Mouse (Mus musculus) left cerebral cortex, adult 2 months (tissue): ENCODE results near the gene Plekha7. TPM values are rescaled to one million over a fixed set of nuclear protein-coding genes. Genes with fewer than 3 reads are reported as not detected.

ENCODE experiments used
- DNase-seq, 2 experiments: peaks; one replicate each; pipeline ENCODE4 v3.0.0; 2021 to 2022; ENCODE audit warnings: low spot score in 2 of 2, mixed read lengths in 1 of 2; ENCODE audit errors: extremely low spot score in 1 of 2
- H3K27ac ChIP-seq: fragments of 200-600 bp; 2 replicates; pipeline ENCODE4 v1.8.1; 2022
- H3K4me3 ChIP-seq: fragments of 200-600 bp; 2 replicates; pipeline ENCODE4 v1.8.1; 2022
- CTCF ChIP-seq: fragments of 200-600 bp; IDR thresholded peaks from 2 replicates; pipeline ENCODE4 v1.8.1; 2022; ENCODE audit warnings: antibody characterized with exemption, mild to moderate bottlenecking, moderate library complexity
- intact Hi-C: fragments of 180-260 bp; cut with DNase I; formaldehyde crosslinking; loops from one replicate; pipeline ENCODE4 v1.15.1; 2025
- total RNA-seq, 2 experiments: library from RNA; stranded (reverse); gene quantifications; 2 replicates each; pipeline ENCODE4 v1.2.3; 2021

Gene Plekha7
- total RNA-seq, 2 experiments from 2014 or later: 25.5 to 31.0 TPM

DNA sequence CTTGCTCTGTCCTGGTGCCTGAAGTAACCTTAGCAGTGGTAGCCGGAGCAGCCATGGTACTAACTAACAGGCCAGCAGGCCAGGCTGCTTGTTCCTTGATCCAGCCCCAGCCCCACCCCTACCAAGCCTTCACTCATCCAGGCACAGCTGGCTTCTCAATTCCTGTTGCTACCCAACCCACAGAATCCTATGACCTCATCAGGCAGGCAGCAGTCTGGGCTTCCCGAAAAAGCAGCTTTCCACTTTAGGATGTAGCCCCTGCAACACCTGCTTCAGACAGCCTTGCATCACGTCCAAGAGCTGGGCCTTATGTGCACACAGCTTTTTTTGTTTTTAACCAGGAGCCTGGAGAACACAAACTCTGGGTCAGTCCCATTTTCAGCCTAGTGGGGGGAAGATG, 117.0 kb downstream of the Plekha7 start:
- intact Hi-C loops: no loop called here
- peak overlapping the region; percentile 63 for H3K27ac ChIP-seq
- no peak for TF ChIP-seq CTCF

GRCm38 (mm10) chr7:116189708-116190107, 118.5 kb downstream of the Plekha7 start:
- Histone ChIP-seq H3K27ac (peak overlapping the region; percentile 13; the same call in 1 of the 2 replicates), H3K4me3 (no peak overlapping the region)
- no peak for TF ChIP-seq CTCF
- DNase-seq: no peak
- intact Hi-C loops: no loop called here

More for the DNA sequence above, 117.0 kb downstream of the Plekha7 start:
- no peak overlapping the region for H3K4me3 ChIP-seq
- DNase-seq: peak in 1 of 2 experiments; percentile 43

DNA sequence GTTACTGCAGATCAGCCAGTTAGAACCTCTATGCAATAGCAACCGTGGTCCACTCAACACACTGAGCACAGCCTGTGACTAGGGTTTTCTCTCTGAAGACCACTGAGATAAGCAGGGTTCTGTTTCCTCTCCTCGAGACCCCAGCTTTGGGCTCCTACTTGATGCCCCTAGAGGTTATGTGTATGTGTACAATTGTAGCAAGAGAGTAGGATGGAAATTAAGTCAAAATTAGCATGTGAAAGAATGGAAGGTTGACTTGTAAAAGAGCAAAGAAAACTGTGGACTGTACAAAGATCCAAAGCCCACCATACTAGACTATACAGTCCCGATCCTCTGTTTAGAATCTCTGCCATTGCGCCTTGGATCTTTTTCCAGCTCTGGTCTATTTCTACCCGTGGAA, 119.8 kb downstream of the Plekha7 start:
- Histone ChIP-seq H3K4me3 (no peak overlapping the region), H3K27ac (peak overlapping the region; percentile 78)
- TF ChIP-seq CTCF: no peak
- no peak for DNase-seq
- intact Hi-C loops: no loop called here

GRCm38 (mm10) chr7:116187521-116187920, 120.7 kb downstream of the Plekha7 start:
- intact Hi-C loops: loop anchor here (2.0 kb wide), 1 partner anchor 49 kb away; no protein-coding TSS in a partner anchor
- no peak for TF ChIP-seq CTCF
- Histone ChIP-seq H3K27ac (peak overlapping the region; percentile 78), H3K4me3 (no peak overlapping the region)
- no peak for DNase-seq

DNA sequence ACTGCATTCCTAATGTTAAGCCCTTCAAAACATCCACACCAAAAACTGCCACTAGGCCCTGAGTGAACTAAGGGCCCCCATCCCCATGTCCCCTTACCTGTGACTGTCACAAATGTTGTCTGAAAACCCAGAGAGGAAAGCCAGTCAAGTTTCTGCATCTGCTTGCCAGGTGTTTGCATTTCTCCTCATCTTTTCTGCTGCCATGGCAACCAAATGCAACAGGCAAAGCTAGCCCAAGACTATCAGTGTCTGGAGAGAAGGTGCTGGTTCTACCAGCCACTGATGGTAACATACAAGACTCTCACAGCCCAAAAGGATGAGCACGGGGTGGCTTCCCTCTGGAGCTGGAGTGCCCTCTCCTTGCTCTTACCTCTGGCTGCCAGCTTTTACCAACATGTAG, 121.3 kb downstream of the Plekha7 start:
- intact Hi-C loops: loop anchor here (2.0 kb wide), 1 partner anchor 50 kb away; no protein-coding TSS in a partner anchor
- TF ChIP-seq CTCF: no peak
- Histone ChIP-seq H3K4me3 (no peak overlapping the region), H3K27ac (peak overlapping the region; percentile 78)
- peak in 1 of 2 experiments; percentile 28 for DNase-seq

GRCm38 (mm10) chr7:116186156-116186555, 122.0 kb downstream of the Plekha7 start:
- no peak for DNase-seq
- peak overlapping the region; percentile 78 for H3K27ac ChIP-seq
- intact Hi-C loops: loop anchor here (2.0 kb wide), 1 partner anchor 51 kb away; no protein-coding TSS in a partner anchor
- TF ChIP-seq CTCF: no peak
- no peak overlapping the region for H3K4me3 ChIP-seq

DNA sequence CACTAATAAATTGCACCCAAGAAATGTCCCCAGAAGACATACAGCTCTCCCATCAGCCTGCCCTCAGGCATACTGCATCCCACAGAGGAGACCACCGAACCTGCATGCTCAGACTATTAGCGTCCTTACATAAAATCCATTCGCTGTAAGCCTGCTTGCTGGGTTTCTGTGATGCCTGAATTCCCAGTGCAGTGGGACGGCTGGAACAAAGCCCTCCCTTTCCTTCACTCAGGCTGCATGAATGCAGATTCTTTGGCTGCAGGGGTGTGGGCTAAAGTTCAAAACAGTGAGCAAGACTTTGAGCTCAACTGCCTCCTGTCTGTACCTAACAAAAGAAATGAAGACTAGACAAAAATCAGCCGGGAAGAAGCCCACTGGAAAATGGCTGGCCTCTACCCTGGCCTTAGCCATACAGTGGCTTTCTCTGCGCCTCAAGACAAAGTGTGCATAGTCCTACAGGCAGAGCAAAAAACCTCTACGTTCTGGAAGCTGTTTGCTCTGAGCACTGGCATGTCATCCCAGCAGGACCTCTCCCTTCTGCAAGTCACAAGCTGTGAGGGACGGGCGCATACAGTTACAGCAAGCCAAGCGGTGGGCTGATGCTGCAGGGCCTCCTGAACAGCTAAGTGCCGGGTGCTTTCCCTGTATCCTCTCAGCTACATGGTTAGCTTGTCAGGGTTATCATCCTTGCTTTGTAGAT, 123.7 kb downstream of the Plekha7 start:
- intact Hi-C loops: no loop called here
- Histone ChIP-seq H3K27ac (peak overlapping the region; percentile 40; the same call in 1 of the 2 replicates), H3K4me3 (no peak overlapping the region)
- DNase-seq: no peak
- no peak for TF ChIP-seq CTCF

DNA sequence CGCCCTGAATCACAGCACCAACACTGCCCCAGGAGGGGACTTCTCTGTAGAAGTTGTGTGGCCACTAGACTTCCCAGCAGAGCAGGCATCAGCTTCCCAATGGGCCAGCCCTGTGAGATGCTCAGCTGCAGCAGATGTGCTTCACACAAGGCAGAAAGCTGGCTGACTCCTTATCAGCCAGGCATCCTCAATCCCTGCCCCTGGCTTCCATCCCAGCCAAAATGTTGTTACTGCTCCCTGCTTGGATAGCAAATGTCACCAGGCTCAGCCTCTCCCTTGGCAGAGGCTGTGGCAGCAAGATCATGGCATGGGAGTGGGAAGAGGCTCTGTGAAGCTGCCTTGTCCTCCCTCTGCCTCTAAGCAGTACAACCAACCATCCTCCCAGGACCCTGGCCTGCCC, 125.7 kb downstream of the Plekha7 start:
- intact Hi-C loops: no loop called here
- no peak for TF ChIP-seq CTCF
- Histone ChIP-seq H3K4me3 (no peak overlapping the region), H3K27ac (peak overlapping the region; percentile 77)
- DNase-seq: no peak

DNA sequence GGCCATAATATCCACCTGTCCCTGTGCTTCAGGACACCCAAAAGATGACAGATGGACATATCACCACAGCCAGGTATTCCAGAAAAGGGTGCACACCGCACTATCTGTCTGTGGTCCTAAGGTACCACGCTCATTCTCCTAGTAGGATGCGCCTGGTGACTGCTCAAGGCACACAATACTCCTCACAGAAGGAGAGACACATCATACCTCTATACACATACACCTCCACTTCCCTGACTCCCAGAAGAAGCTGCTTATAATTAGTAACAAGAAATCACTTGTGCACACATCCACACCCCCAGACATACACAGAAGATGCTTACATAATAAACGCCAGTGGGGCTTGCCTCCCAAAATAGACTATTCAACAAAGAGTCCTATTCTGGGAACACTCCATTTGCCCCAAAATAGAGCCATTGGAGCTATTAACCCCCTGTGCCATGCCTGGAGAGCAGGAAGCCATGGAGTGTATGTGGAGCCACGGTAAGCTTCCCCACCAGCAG, 126.7 kb downstream of the Plekha7 start:
- no peak for DNase-seq
- no peak for TF ChIP-seq CTCF
- intact Hi-C loops: no loop called here
- peak overlapping the region; percentile 77 for H3K27ac ChIP-seq
- H3K4me3 ChIP-seq: no peak overlapping the region

DNA sequence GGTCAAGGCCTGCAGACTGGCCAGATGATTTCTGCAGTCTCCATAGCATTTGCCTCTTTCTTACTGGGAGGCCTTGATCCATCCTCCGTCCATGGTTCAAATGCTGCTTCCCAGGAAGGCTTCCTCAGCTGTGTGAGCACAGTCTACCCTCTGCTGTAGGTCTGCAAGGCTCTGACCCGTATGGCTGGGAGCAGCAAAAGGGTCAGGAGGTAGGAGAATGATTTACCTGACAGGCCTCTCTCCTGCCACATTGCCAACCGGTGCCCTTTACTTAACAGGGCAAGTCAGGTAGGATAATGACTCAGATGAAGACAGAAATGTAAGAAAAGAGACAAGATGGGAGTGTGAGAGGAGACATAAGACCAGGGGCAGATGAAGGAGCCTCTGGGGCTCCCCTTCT, 129.3 kb downstream of the Plekha7 start:
- intact Hi-C loops: no loop called here
- no peak for TF ChIP-seq CTCF
- Histone ChIP-seq H3K27ac (no peak overlapping the region), H3K4me3 (no peak overlapping the region)
- no peak for DNase-seq

DNA sequence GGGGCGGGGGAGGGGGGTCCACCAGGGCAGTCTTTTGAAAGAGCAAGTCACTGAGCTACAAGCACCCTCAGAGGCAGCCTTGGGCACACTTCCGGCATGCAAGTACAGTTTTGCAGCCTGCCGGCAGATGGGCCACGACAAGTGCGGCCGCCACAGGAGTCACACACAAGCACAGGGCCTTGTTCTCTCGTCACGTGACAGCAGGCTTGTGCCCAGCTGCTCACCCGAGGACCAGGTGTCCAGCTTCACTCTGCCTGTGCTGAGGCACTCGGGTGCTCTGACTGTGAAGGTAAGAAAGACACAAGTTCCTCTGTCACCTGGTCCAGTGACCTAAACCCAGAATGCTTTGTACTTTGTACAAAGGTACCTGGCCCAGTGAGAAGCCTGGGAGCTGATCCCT, 135.4 kb downstream of the Plekha7 start:
- intact Hi-C loops: no loop called here
- H3K4me3 ChIP-seq: no peak overlapping the region
- no peak overlapping the region for H3K27ac ChIP-seq
- DNase-seq: no peak
- TF ChIP-seq CTCF: no peak

DNA sequence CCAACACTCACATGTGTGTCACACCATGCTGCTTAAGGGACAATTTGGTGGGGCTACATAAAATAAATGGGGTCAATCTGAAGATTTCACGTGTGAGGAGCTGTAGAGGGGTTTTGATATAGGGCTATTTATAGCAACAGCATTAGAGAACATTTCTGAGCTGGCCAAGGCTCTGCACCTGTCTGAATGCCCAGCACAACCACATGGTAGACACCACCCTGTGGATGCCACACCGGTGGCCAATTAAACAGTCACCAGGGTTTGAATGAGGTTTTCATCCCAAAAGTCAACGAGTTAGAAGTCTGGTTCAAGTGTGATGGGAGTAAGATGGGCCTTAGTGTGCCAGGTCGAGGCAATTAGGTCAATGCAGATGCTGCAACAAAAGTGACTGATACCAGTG, 138.8 kb downstream of the Plekha7 start:
- H3K27ac ChIP-seq: no peak overlapping the region
- no peak overlapping the region for H3K4me3 ChIP-seq
- intact Hi-C loops: no loop called here
- no peak for DNase-seq
- no peak for TF ChIP-seq CTCF

- H3K4me3 ChIP-seq: no peak overlapping the region
- DNase-seq: no peak
- intact Hi-C loops: no loop called here
These were observed 140.0 kb downstream of the Plekha7 start for GRCm38 (mm10) chr7:116168224-116168623.

More at GRCm38 (mm10) chr7:116168224-116168623, 140.0 kb downstream of the Plekha7 start:
- TF ChIP-seq CTCF: no peak
- no peak overlapping the region for H3K27ac ChIP-seq
